In genomic region chr2:133614672-133615071, GRCm38 (mm10) we compare ENCODE assay signal across 7 mouse cellular contexts.
DNase-seq lines count a peak whose midpoint lies in the region; ATAC-seq and TF ChIP-seq lines count a peak whose summit lies in the region.

No protein-coding gene starts in this region.

- H3K27ac ChIP-seq in midbrain, embryonic 11.5 days (ENCODE audit: low read depth, low read length), result no peak overlapping the region
- H3K27ac ChIP-seq in midbrain, embryonic 16.5 days (ENCODE audit: low read length), result no peak overlapping the region
- H3K27ac ChIP-seq in bone marrow macrophage, adult 2 months (ENCODE audit: insufficient read depth, low read depth, low read length), result no peak overlapping the region
- no peak overlapping the region for H3K27ac ChIP-seq in forebrain, embryonic 13.5 days
- no peak overlapping the region for H3K27ac ChIP-seq in liver, embryonic 11.5 days (ENCODE audit: low read depth, low read length)

- DNase-seq in midbrain, embryonic 11.5 days (ENCODE audit: low spot score, missing footprints), result peak; percentile 92
- no peak for DNase-seq in liver, embryonic 11.5 days (ENCODE audit: low spot score)
- DNase-seq in skeletal muscle tissue, adult 2 months (ENCODE audit: low read depth, low spot score), result peak; percentile 9
- DNase-seq in urinary bladder, postnatal 4 days (ENCODE audit: low spot score in 2 of 2), result no peak

- H3K36me3 ChIP-seq in midbrain, embryonic 11.5 days (ENCODE audit: control insufficient read depth, insufficient read depth, low read length), result no peaks in the 10 kb centered on the region
- no peaks in the 10 kb centered on the region for H3K36me3 ChIP-seq in midbrain, embryonic 16.5 days (ENCODE audit: control insufficient read depth, insufficient read depth, low read length)
- no peaks in the 10 kb centered on the region for H3K36me3 ChIP-seq in forebrain, embryonic 13.5 days (ENCODE audit: poor library complexity, severe bottlenecking)
- no peaks in the 10 kb centered on the region for H3K36me3 ChIP-seq in liver, embryonic 11.5 days (ENCODE audit: control insufficient read depth, insufficient read depth, low read length)

- H3K27me3 ChIP-seq in midbrain, embryonic 11.5 days (ENCODE audit: control insufficient read depth, insufficient read depth, low read length), result no peaks in the 10 kb centered on the region
- no peaks in the 10 kb centered on the region for H3K27me3 ChIP-seq in midbrain, embryonic 16.5 days (ENCODE audit: control insufficient read depth, insufficient read depth, low read depth, low read length)
- no peaks in the 10 kb centered on the region for H3K27me3 ChIP-seq in forebrain, embryonic 13.5 days
- H3K27me3 ChIP-seq in liver, embryonic 11.5 days (replicated peaks; ENCODE audit: control insufficient read depth, insufficient read depth, low read length), result peaks cover 6% of the 10 kb centered on the region; the same call in 1 of the 2 replicates

- peak; percentile 85 for ATAC-seq in midbrain, embryonic 11.5 days (ENCODE audit: low FRiP score)
- no peak for ATAC-seq in midbrain, embryonic 16.5 days
- peak; percentile 85 for ATAC-seq in forebrain, embryonic 13.5 days
- 0 out of 2 replicates have a peak, but pooled peaks have one; percentile 49 for ATAC-seq in liver, embryonic 11.5 days (replicated peaks; ENCODE audit: low FRiP score)

- no peak overlapping the region for H3K4me3 ChIP-seq in midbrain, embryonic 11.5 days (ENCODE audit: low read depth, low read length)
- no peak overlapping the region for H3K4me3 ChIP-seq in midbrain, embryonic 16.5 days (ENCODE audit: low read depth, low read length)
- no peak overlapping the region for H3K4me3 ChIP-seq in bone marrow macrophage, adult 2 months (ENCODE audit: insufficient read depth, low read length)
- no peak overlapping the region for H3K4me3 ChIP-seq in forebrain, embryonic 13.5 days
- no peak overlapping the region for H3K4me3 ChIP-seq in liver, embryonic 11.5 days (ENCODE audit: low read depth, low read length)

- H3K4me2 ChIP-seq in midbrain, embryonic 11.5 days, result no peak overlapping the region
- H3K4me2 ChIP-seq in midbrain, embryonic 16.5 days (ENCODE audit: low read length), result no peak overlapping the region
- no peak overlapping the region for H3K4me2 ChIP-seq in forebrain, embryonic 13.5 days
- no peak overlapping the region for H3K4me2 ChIP-seq in liver, embryonic 11.5 days

- 32% methylated on average over 4 of the region's 4 CpGs for WGBS in midbrain, embryonic 11.5 days
- WGBS in midbrain, embryonic 16.5 days, result 27% methylated on average over 4 of the region's 4 CpGs
- 22% methylated on average over 4 of the region's 4 CpGs for WGBS in forebrain, embryonic 13.5 days
- 28% methylated on average over 4 of the region's 4 CpGs for WGBS in liver, embryonic 11.5 days

- no peaks in the 10 kb centered on the region for H3K4me1 ChIP-seq in midbrain, embryonic 11.5 days (ENCODE audit: control insufficient read depth, insufficient read depth, low read length)
- no peaks in the 10 kb centered on the region for H3K4me1 ChIP-seq in midbrain, embryonic 16.5 days (ENCODE audit: control insufficient read depth, insufficient read depth, low read length)
- H3K4me1 ChIP-seq in bone marrow macrophage, adult 2 months (ENCODE audit: control insufficient read depth, insufficient read depth, low read length), result no peaks in the 10 kb centered on the region
- H3K4me1 ChIP-seq in forebrain, embryonic 13.5 days, result no peaks in the 10 kb centered on the region
- H3K4me1 ChIP-seq in liver, embryonic 11.5 days (replicated peaks; ENCODE audit: control insufficient read depth, insufficient read depth, low read length), result no peaks in the 10 kb centered on the region

- TF ChIP-seq CTCF in bone marrow macrophage, adult 2 months (IDR thresholded peaks at IDR 0.05; ENCODE audit: low read depth, low read length), result 0 out of 2 replicates have a peak, but pooled peaks have one; percentile 21

- H3K9ac ChIP-seq in midbrain, embryonic 11.5 days (ENCODE audit: low read length), result no peak overlapping the region
- no peak overlapping the region for H3K9ac ChIP-seq in midbrain, embryonic 16.5 days (ENCODE audit: low read depth, low read length)
- H3K9ac ChIP-seq in forebrain, embryonic 13.5 days, result no peak overlapping the region
- no peak overlapping the region for H3K9ac ChIP-seq in liver, embryonic 11.5 days (ENCODE audit: low read depth, low read length)

- no peaks in the 10 kb centered on the region for H3K9me3 ChIP-seq in midbrain, embryonic 11.5 days (ENCODE audit: control insufficient read depth, low read length)
- no peaks in the 10 kb centered on the region for H3K9me3 ChIP-seq in midbrain, embryonic 16.5 days (replicated peaks; ENCODE audit: control insufficient read depth, low read length, poor library complexity, severe bottlenecking)
- H3K9me3 ChIP-seq in forebrain, embryonic 13.5 days (replicated peaks), result no peaks in the 10 kb centered on the region
- H3K9me3 ChIP-seq in liver, embryonic 11.5 days (ENCODE audit: control insufficient read depth, low read length), result no peaks in the 10 kb centered on the region

- no peak for TF ChIP-seq POLR2A in bone marrow macrophage, adult 2 months (IDR thresholded peaks at IDR 0.05; ENCODE audit: borderline replicate concordance, low read depth, low read length)

Comparison
In these comparisons a context has a peak if more than half of its experiments do, and no peak if none do; other contexts are left out.
1. DNase-seq: peak in midbrain, embryonic 11.5 days (single experiment) and skeletal muscle tissue, adult 2 months (single experiment); none in liver, embryonic 11.5 days (single experiment) and urinary bladder, postnatal 4 days (0 of 2).